Mouse (Mus musculus) midbrain, embryonic 11.5 days (tissue): ENCODE measurements around the gene Zfr2. TPM values are rescaled to one million over a fixed set of nuclear protein-coding genes. Genes with fewer than 3 reads are reported as not detected.
A peak's percentile ranks its signal among the peaks of the same experiment; 100 is the strongest.

Experiments used
- ATAC-seq: fragments of 200-750 bp; cut with Nextera tagmentation; 2 replicates; pipeline ENCODE4 v1.8.0; 2017; ENCODE audit warnings: moderate TSS enrichment, moderate library complexity; ENCODE audit not compliant: low FRiP score
- DNase-seq: peaks from one replicate; pipeline ENCODE4 v3.0.0; 2015; ENCODE audit warnings: low spot score; ENCODE audit errors: missing footprints
- H3K27ac ChIP-seq: fragments of 300-500 bp; sonication (generic); 2 replicates; pipeline ENCODE4 v1.5.1; 2014; ENCODE audit warnings: low read depth, low read length
- H3K27me3 ChIP-seq: fragments of 300-500 bp; sonication (generic); 2 replicates; pipeline ENCODE4 v1.6.1; 2014; ENCODE audit warnings: mild to moderate bottlenecking, low read length, moderate library complexity, mixed read lengths; ENCODE audit not compliant: control insufficient read depth, insufficient read depth
- H3K36me3 ChIP-seq: fragments of 300-500 bp; sonication (generic); 2 replicates; pipeline ENCODE4 v1.6.1; 2014; ENCODE audit warnings: mild to moderate bottlenecking, low read length, moderate library complexity, mixed read lengths; ENCODE audit not compliant: control insufficient read depth, insufficient read depth
- H3K4me1 ChIP-seq: fragments of 300-500 bp; sonication (generic); 2 replicates; pipeline ENCODE4 v1.6.1; 2014; ENCODE audit warnings: low read length; ENCODE audit not compliant: control insufficient read depth, insufficient read depth
- H3K4me2 ChIP-seq: fragments of 300-500 bp; sonication (generic); 2 replicates; pipeline ENCODE4 v1.6.1; 2014; ENCODE audit warnings: mild to moderate bottlenecking, moderate library complexity
- H3K4me3 ChIP-seq: fragments of 300-500 bp; sonication (generic); 2 replicates; pipeline ENCODE4 v1.5.1; 2014; ENCODE audit warnings: low read depth, low read length
- H3K9ac ChIP-seq: fragments of 300-500 bp; sonication (generic); 2 replicates; pipeline ENCODE4 v1.6.1; 2014; ENCODE audit warnings: low read length
- H3K9me3 ChIP-seq: fragments of 300-500 bp; sonication (generic); 2 replicates; pipeline ENCODE4 v1.6.1; 2016; ENCODE audit warnings: low read length; ENCODE audit not compliant: control insufficient read depth
- WGBS: fragments of 180-500 bp; shearing (Covaris S2); extraction: QIAGEN DNeasy Blood & Tissue Kit; methylation state at CpG from one replicate; pipeline ENCODE4 v1.1.7; 2014; 5-methylcytosine and 5-hydroxymethylcytosine counted together
- microRNA-seq: library from miRNA; unstranded; fragments of <30 nt; microRNA quantifications from one replicate; pipeline ENCODE4, GENCODE M21; 2017
- polyA plus RNA-seq: library from polyadenylated mRNA; unstranded; fragments of >200 nt; fragmentation: Nextera tagmentation; extraction: Ambion mirVana; gene quantifications from 2 replicates; pipeline ENCODE4 v1.2.1, GENCODE M21; 2014

The Zfr2 gene
- polyA plus RNA-seq, 1 experiment from 2014 or later: 3.8 TPM

DNA sequence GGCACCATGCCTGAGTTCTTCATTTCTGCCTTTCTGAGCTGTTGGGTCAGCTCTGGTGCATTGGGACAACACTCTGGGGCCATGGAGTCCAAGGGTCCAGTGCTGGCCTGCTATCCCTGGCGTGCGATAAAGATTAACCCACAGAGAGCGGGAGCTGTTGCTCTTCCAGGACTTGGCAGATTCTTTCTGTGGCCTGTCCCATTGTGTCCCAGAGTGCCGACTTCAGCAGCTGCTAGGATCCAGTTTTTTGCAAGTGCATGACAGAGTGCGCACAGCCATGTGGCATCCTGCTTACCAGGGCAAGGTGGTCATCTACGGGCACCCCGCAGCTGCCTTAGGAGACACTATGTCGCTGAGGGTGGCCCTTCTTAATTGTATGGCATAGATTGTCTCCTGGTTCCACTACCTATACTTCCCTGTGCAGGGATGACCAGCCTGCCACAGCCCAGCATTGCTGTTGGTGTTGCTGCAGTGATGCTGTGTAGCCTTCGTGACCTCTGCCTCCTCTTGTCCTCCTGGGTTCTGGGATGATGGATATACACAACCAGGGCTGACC lies 67.5 kb downstream of the Zfr2 start:
- ATAC-seq (no peak), DNase-seq (no peak)
- Histone ChIP-seq H3K9ac (no peak overlapping the region), H3K9me3 (no peaks in the 10 kb centered on the region), H3K27me3 (no peaks in the 10 kb centered on the region), H3K4me2 (no peak overlapping the region), H3K36me3 (no peaks in the 10 kb centered on the region), H3K27ac (no peak overlapping the region), H3K4me1 (peaks cover 10% of the 10 kb centered on the region), H3K4me3 (no peak overlapping the region)
- WGBS: 85% methylated on average over 9 of the region's 9 CpGs

- WGBS: 84% methylated on average over 9 of the region's 9 CpGs
- no peak overlapping the region for H3K4me3 ChIP-seq
- no peak overlapping the region for H3K27ac ChIP-seq
- H3K36me3 ChIP-seq: no peaks in the 10 kb centered on the region
- ATAC-seq (no peak), DNase-seq (no peak)
- no peaks in the 10 kb centered on the region for H3K27me3 ChIP-seq
- H3K4me2 ChIP-seq: no peak overlapping the region
- H3K4me1 ChIP-seq: peaks cover 10% of the 10 kb centered on the region
- H3K9me3 ChIP-seq: no peaks in the 10 kb centered on the region
- H3K9ac ChIP-seq: no peak overlapping the region
These were observed 68.4 kb downstream of the Zfr2 start for GRCm38 (mm10) chr10:81301321-81301720.

Small RNA genes lying within 50 kb of the gene (microRNA-seq; reads per million reads assigned to microRNA genes)
- gene Mir3057: 19.7 reads per million, percentile 37 among the genes with 10 or more reads in this experiment

Other genes starting within 250 kb of the Zfr2 start
- gene Gng7, start 218.2 kb upstream of the Zfr2 start, polyA plus RNA-seq: 6.6 and 7.0 TPM in 2 replicates
- 3.1 and 3.3 TPM in 2 replicates for gene Diras1, start 207.5 kb upstream of the Zfr2 start, polyA plus RNA-seq
- gene Slc39a3, start 195.7 kb upstream of the Zfr2 start, polyA plus RNA-seq: 9.1 and 10.1 TPM in 2 replicates
- gene Sgta, start 173.0 kb upstream of the Zfr2 start, polyA plus RNA-seq: 200 and 232 TPM in 2 replicates
- gene Thop1, start 163.1 kb upstream of the Zfr2 start, polyA plus RNA-seq: 44.1 and 51.4 TPM in 2 replicates
- gene Creb3l3, start 134.3 kb upstream of the Zfr2 start, polyA plus RNA-seq: 0.08 and 0.34 TPM in 2 replicates
- 189 and 210 TPM in 2 replicates for gene Map2k2, start 127.2 kb upstream of the Zfr2 start, polyA plus RNA-seq
- 5.3 and 5.6 TPM in 2 replicates for gene Zbtb7a, start 97.9 kb upstream of the Zfr2 start, polyA plus RNA-seq
- gene Pias4, start 65.2 kb upstream of the Zfr2 start, polyA plus RNA-seq: 42.1 and 46.5 TPM in 2 replicates
- gene Eef2, start 56.5 kb upstream of the Zfr2 start, polyA plus RNA-seq: 398 and 422 TPM in 2 replicates
- gene Dapk3, start 50.1 kb upstream of the Zfr2 start, polyA plus RNA-seq: 49.7 and 50.6 TPM in 2 replicates
- gene 4930442H23Rik, start 49.3 kb upstream of the Zfr2 start, polyA plus RNA-seq: not detected in 2 replicates
- gene Nmrk2, start 31.1 kb upstream of the Zfr2 start, polyA plus RNA-seq: not detected in 2 replicates
- gene Atcay, start 2.3 kb upstream of the Zfr2 start, polyA plus RNA-seq: 21.2 and 22.2 TPM in 2 replicates
- gene Matk, start 19.8 kb downstream of the Zfr2 start, polyA plus RNA-seq: 2.5 and 2.7 TPM in 2 replicates
- gene Mrpl54, start 33.8 kb downstream of the Zfr2 start, polyA plus RNA-seq: 198 and 205 TPM in 2 replicates
- 25.4 and 31.2 TPM in 2 replicates for gene Apba3, start 33.8 kb downstream of the Zfr2 start, polyA plus RNA-seq
- gene Tjp3, start 58.4 kb downstream of the Zfr2 start, polyA plus RNA-seq: 3.9 and 4.0 TPM in 2 replicates
- gene Pip5k1c, start 59.8 kb downstream of the Zfr2 start, polyA plus RNA-seq: 42.0 and 46.2 TPM in 2 replicates
- 31.9 and 36.8 TPM in 2 replicates for gene Cactin, start 87.9 kb downstream of the Zfr2 start, polyA plus RNA-seq
- gene Tbxa2r, start 95.6 kb downstream of the Zfr2 start, polyA plus RNA-seq: 2.4 and 2.6 TPM in 2 replicates
- gene Gipc3, start 110.1 kb downstream of the Zfr2 start, polyA plus RNA-seq: 0.04 TPM in 1 of 2 replicates, not detected in the other
- 89.1 and 97.7 TPM in 2 replicates for gene Hmg20b, start 117.3 kb downstream of the Zfr2 start, polyA plus RNA-seq
- 2.8 and 4.4 TPM in 2 replicates for gene Mfsd12, start 124.3 kb downstream of the Zfr2 start, polyA plus RNA-seq
- 0.12 TPM in 1 of 2 replicates, not detected in the other for gene 4930404N11Rik, start 132.7 kb downstream of the Zfr2 start, polyA plus RNA-seq
- 94.3 and 104 TPM in 2 replicates for gene Fzr1, start 145.4 kb downstream of the Zfr2 start, polyA plus RNA-seq
- 43.3 and 53.7 TPM in 2 replicates for gene Dohh, start 151.3 kb downstream of the Zfr2 start, polyA plus RNA-seq
- 2.7 and 2.9 TPM in 2 replicates for gene Gm48551, start 151.3 kb downstream of the Zfr2 start, polyA plus RNA-seq
- gene Gm48552, start 155.8 kb downstream of the Zfr2 start, polyA plus RNA-seq: 0.20 and 0.47 TPM in 2 replicates
- 2.3 and 2.7 TPM in 2 replicates for gene Smim24, start 159.9 kb downstream of the Zfr2 start, polyA plus RNA-seq
- 6.6 and 6.9 TPM in 2 replicates for gene Nfic, start 222.5 kb downstream of the Zfr2 start, polyA plus RNA-seq
- gene Celf5, start 249.6 kb downstream of the Zfr2 start, polyA plus RNA-seq: 10.0 and 13.1 TPM in 2 replicates